Mouse (Mus musculus) heart, adult 2 months (tissue): ENCODE data around the gene Gm14496.

Experiments
- CTCF ChIP-seq: fragments of 200-600 bp; IDR thresholded peaks from 2 replicates; pipeline ENCODE4 v1.8.1; 2022; ENCODE audit warnings: antibody characterized with exemption, mild to moderate bottlenecking, moderate library complexity
- EP300 ChIP-seq: fragments of 200-500 bp; IDR thresholded peaks from 2 replicates; pipeline ENCODE4 v1.6.1; 2011; ENCODE audit warnings: low read depth, low read length, control low read depth; ENCODE audit not compliant: insufficient read depth
- POLR2A ChIP-seq: fragments of 200-500 bp; IDR thresholded peaks from 2 replicates; pipeline ENCODE4 v1.6.1; 2011; ENCODE audit warnings: mild to moderate bottlenecking, low read depth, low read length, control low read depth; ENCODE audit not compliant: insufficient read depth

GRCm38 (mm10) chr2:181968395-181968794 is 22.5 kb upstream of the Gm14496 start:
- TF ChIP-seq EP300 (no peak), CTCF (no peak), POLR2A (no peak)
